8 mouse cellular contexts compared by ENCODE assay signal in genomic region chr3:145950034-145950814, GRCm38 (mm10). TPM values are rescaled to one million over a fixed set of nuclear protein-coding genes. Genes with fewer than 3 reads are reported as not detected.
DNase-seq lines count a peak whose midpoint lies in the region; ATAC-seq and TF ChIP-seq lines count a peak whose summit lies in the region.

No protein-coding gene starts in this region.

- 13% methylated on average over 15 of the region's 15 CpGs for WGBS in spleen, adult 2 months
- 6% methylated on average over 15 of the region's 15 CpGs for WGBS in limb, embryonic 15.5 days
- 8% methylated on average over 15 of the region's 15 CpGs for WGBS in midbrain, embryonic 16.5 days

- H3K9me3 ChIP-seq in limb, embryonic 15.5 days = no peaks in the 10 kb centered on the region
- H3K9me3 ChIP-seq in midbrain, embryonic 16.5 days (replicated peaks; ENCODE audit: control insufficient read depth, low read length, poor library complexity, severe bottlenecking) = no peaks in the 10 kb centered on the region

- H3K9ac ChIP-seq in limb, embryonic 15.5 days = no peak overlapping the region
- H3K9ac ChIP-seq in midbrain, embryonic 16.5 days (ENCODE audit: low read depth, low read length) = peak overlapping the region; percentile 57; the same call in 1 of the 2 replicates

- H3K4me3 ChIP-seq in spleen, adult 2 months (ENCODE audit: extremely low read depth, insufficient read depth, insufficient read length) = 0 out of 2 replicates have a peak overlapping the region, but pooled peaks have one; percentile 10
- 0 out of 2 replicates have a peak overlapping the region, but pooled peaks have one; percentile 8 for H3K4me3 ChIP-seq in limb, embryonic 15.5 days
- peak overlapping the region; percentile 20 for H3K4me3 ChIP-seq in midbrain, embryonic 16.5 days (ENCODE audit: low read depth, low read length)

- ATAC-seq in limb, embryonic 15.5 days (ENCODE audit: insufficient number of reproducible peaks, low FRiP score, low TSS enrichment, low read depth) = peak; percentile 65; the same call in 1 of the 2 replicates
- ATAC-seq in midbrain, embryonic 16.5 days = peak; percentile 86

- no peaks in the 10 kb centered on the region for H3K27me3 ChIP-seq in spleen, adult 2 months (ENCODE audit: control insufficient read depth, insufficient read depth, low read length)
- no peaks in the 10 kb centered on the region for H3K27me3 ChIP-seq in limb, embryonic 15.5 days
- no peaks in the 10 kb centered on the region for H3K27me3 ChIP-seq in midbrain, embryonic 16.5 days (ENCODE audit: control insufficient read depth, insufficient read depth, low read depth, low read length)

- peak; percentile 23; the same call in 1 of the 2 replicates for TF ChIP-seq CTCF in spleen, adult 2 months (IDR thresholded peaks at IDR 0.05; ENCODE audit: extremely low read depth, insufficient read depth, insufficient read length, insufficient replicate concordance)

- H3K4me2 ChIP-seq in limb, embryonic 15.5 days = peak overlapping the region; percentile 36
- H3K4me2 ChIP-seq in midbrain, embryonic 16.5 days (ENCODE audit: low read length) = peak overlapping the region; percentile 53

- H3K27ac ChIP-seq in spleen, adult 2 months (ENCODE audit: insufficient read depth, low read length) = no peak overlapping the region
- H3K27ac ChIP-seq in limb, embryonic 15.5 days = no peak overlapping the region
- H3K27ac ChIP-seq in midbrain, embryonic 16.5 days (ENCODE audit: low read length) = no peak overlapping the region

- DNase-seq in spleen, adult 2 months (ENCODE audit: low read depth in 1 of 2, low spot score in 2 of 2) = no peak
- no peak for DNase-seq in spleen, adult 18-20 months
- peak; percentile 82 for DNase-seq in embryo, embryonic 10.5 days (ENCODE audit: low spot score)
- DNase-seq in heart, adult 8-10 months (ENCODE audit: low spot score) = peak; percentile 65
- DNase-seq in kidney, adult 8-10 months = peak; percentile 50 to 61
- DNase-seq in thymus, postnatal 14 days = peak; percentile 43

- no peak for TF ChIP-seq POLR2A in spleen, adult 2 months (IDR thresholded peaks at IDR 0.05; ENCODE audit: low read depth, low read length)

- no peaks in the 10 kb centered on the region for H3K36me3 ChIP-seq in spleen, adult 2 months (ENCODE audit: control insufficient read depth, insufficient read depth, low read length)
- no peaks in the 10 kb centered on the region for H3K36me3 ChIP-seq in limb, embryonic 15.5 days
- H3K36me3 ChIP-seq in midbrain, embryonic 16.5 days (ENCODE audit: control insufficient read depth, insufficient read depth, low read length) = no peaks in the 10 kb centered on the region; the same call in 1 of the 2 replicates

- H3K4me1 ChIP-seq in spleen, adult 2 months (ENCODE audit: control insufficient read depth, insufficient read depth, insufficient read length) = peaks cover 8% of the 10 kb centered on the region; the same call in 1 of the 2 replicates
- peaks cover 4% of the 10 kb centered on the region for H3K4me1 ChIP-seq in limb, embryonic 15.5 days
- H3K4me1 ChIP-seq in midbrain, embryonic 16.5 days (ENCODE audit: control insufficient read depth, insufficient read depth, low read length) = peaks cover 8% of the 10 kb centered on the region

RNA-seq across cellular contexts. Expression of gene 2410004B18Rik, which starts 12.4 kb away (rescaled TPM):
- 9.0 and 14.8 TPM in 2 replicates for polyA plus RNA-seq in spleen, adult 2 months (2012; rRNA removed)
- total RNA-seq in heart, adult 8-10 months (2022) = 10 to 100 TPM; 13.2 to 21.6 (median 18.0) TPM
- 43.2 and 45.7 TPM in 2 replicates for polyA plus RNA-seq in limb, embryonic 15.5 days (2015; fragmentation: Nextera tagmentation; extraction: Ambion mirVana)
- 88.2 and 96.1 TPM in 2 replicates for polyA plus RNA-seq in midbrain, embryonic 16.5 days (2015; fragmentation: Nextera tagmentation; extraction: Ambion mirVana)

RNA-seq across cellular contexts. Expression of gene Bcl10, which starts 27.6 kb away (rescaled TPM):
- polyA plus RNA-seq in spleen, adult 2 months (2012; rRNA removed) = 11.4 and 11.7 TPM in 2 replicates
- total RNA-seq in heart, adult 8-10 months (2022) = 10 to 100 TPM; 14.9 to 17.6 (median 16.5) TPM
- polyA plus RNA-seq in limb, embryonic 15.5 days (2015; fragmentation: Nextera tagmentation; extraction: Ambion mirVana) = 50.2 and 53.7 TPM in 2 replicates
- 30.2 and 32.6 TPM in 2 replicates for polyA plus RNA-seq in midbrain, embryonic 16.5 days (2015; fragmentation: Nextera tagmentation; extraction: Ambion mirVana)

RNA-seq across cellular contexts. Expression of gene Syde2, which starts 37.4 kb away (rescaled TPM):
- 0.57 and 0.67 TPM in 2 replicates for polyA plus RNA-seq in spleen, adult 2 months (2012; rRNA removed)
- total RNA-seq in heart, adult 8-10 months (2022) = 10 to 100 TPM; 16.7 to 21.8 (median 19.0) TPM
- polyA plus RNA-seq in limb, embryonic 15.5 days (2015; fragmentation: Nextera tagmentation; extraction: Ambion mirVana) = 1.7 and 1.8 TPM in 2 replicates
- 0.55 and 0.68 TPM in 2 replicates for polyA plus RNA-seq in midbrain, embryonic 16.5 days (2015; fragmentation: Nextera tagmentation; extraction: Ambion mirVana)

Comparison
In these comparisons a context has a peak if more than half of its experiments do, and no peak if none do; other contexts are left out.
1. DNase-seq: peak in embryo, embryonic 10.5 days (single experiment), heart, adult 8-10 months (single experiment), kidney, adult 8-10 months (2 of 2) and thymus, postnatal 14 days (single experiment); none in spleen, adult 2 months (0 of 2) and spleen, adult 18-20 months (0 of 2).
2. Peak in every context shown above with its lines, with median percentiles within 50 percentile points of each other: H3K4me3 ChIP-seq.